Mouse (Mus musculus): ENCODE results near the gene Zfp956. TPM values are rescaled to one million over a fixed set of nuclear protein-coding genes. Genes with fewer than 3 reads are reported as not detected.

Gene Zfp956
- polyA plus RNA-seq, 1 experiment from 2014 or later: 6.2 TPM

- ATAC-seq: no peak
- CTCF ChIA-PET: interaction anchor here (0.8 to 2.6 kb wide), 4 partner anchors 14 to 866 kb away, joined by 3 to 6 read pairs (median 4); no protein-coding TSS in a partner anchor
- in situ Hi-C loops (cut with MboI; ENCODE audit: low pct_unique_long_range_greater_than_20kb): no loop called here
- DNase-seq (ENCODE audit: low read depth, low spot score): no peak
- POLR2A ChIA-PET: no interaction called here
- no peak for TF ChIP-seq CTCF (IDR thresholded peaks at IDR 0.05)
- no peaks in the 10 kb centered on the region for H3K27me3 ChIP-seq
Measured at GRCm38 (mm10) chr6:47919646-47920446, 33.3 kb upstream of the Zfp956 start.

- no peaks in the 10 kb centered on the region for H3K27me3 ChIP-seq
- CTCF ChIA-PET: interaction anchor here (1.0 to 2.6 kb wide), 3 partner anchors 14 to 59 kb away, joined by 3 to 6 read pairs (median 3); no protein-coding TSS in a partner anchor
- in situ Hi-C loops (cut with MboI; ENCODE audit: low pct_unique_long_range_greater_than_20kb): no loop called here
- DNase-seq (ENCODE audit: low read depth, low spot score) (peak; percentile 28), ATAC-seq (peak; percentile 82)
- peak; percentile 71 for TF ChIP-seq CTCF (IDR thresholded peaks at IDR 0.05)
- POLR2A ChIA-PET: no interaction called here
Measured at GRCm38 (mm10) chr6:47920447-47921340, 32.5 kb upstream of the Zfp956 start, which contains the start of gene Zfp212. TSS of gene Zfp212 (plus strand) at chr6:47920476.

GRCm38 (mm10) chr6:47942461-47942860 is 10.7 kb upstream of the Zfp956 start:
- no peak for DNase-seq (ENCODE audit: low read depth, low spot score)
- H3K27me3 ChIP-seq: no peaks in the 10 kb centered on the region
- POLR2A ChIA-PET: no interaction called here
- no peak for TF ChIP-seq CTCF (IDR thresholded peaks at IDR 0.05)
- in situ Hi-C loops (cut with MboI; ENCODE audit: low pct_unique_long_range_greater_than_20kb): no loop called here
- no peak for ATAC-seq
- CTCF ChIA-PET: interaction anchor here (0.6 kb wide), 1 partner anchor 11 kb away, joined by 3 read pairs; the partner anchor contains the start of gene Zfp956

GRCm38 (mm10) chr6:47943021-47943691 is 10.0 kb upstream of the Zfp956 start:
- DNase-seq (ENCODE audit: low read depth, low spot score) (no peak), ATAC-seq (no peak)
- in situ Hi-C loops (cut with MboI; ENCODE audit: low pct_unique_long_range_greater_than_20kb): no loop called here
- no peak for TF ChIP-seq CTCF (IDR thresholded peaks at IDR 0.05)
- ChIA-PET CTCF (no interaction called here), POLR2A (no interaction called here)
- no peaks in the 10 kb centered on the region for H3K27me3 ChIP-seq

GRCm38 (mm10) chr6:47943721-47944120 is 9.5 kb upstream of the Zfp956 start:
- TF ChIP-seq CTCF (IDR thresholded peaks at IDR 0.05): no peak
- ChIA-PET CTCF (no interaction called here), POLR2A (no interaction called here)
- in situ Hi-C loops (cut with MboI; ENCODE audit: low pct_unique_long_range_greater_than_20kb): no loop called here
- no peaks in the 10 kb centered on the region for H3K27me3 ChIP-seq
- DNase-seq (ENCODE audit: low read depth, low spot score) (no peak), ATAC-seq (no peak)

- POLR2A ChIA-PET: no interaction called here
Measured at GRCm38 (mm10) chr6:47947388-47947787, 5.8 kb upstream of the Zfp956 start.

GRCm38 (mm10) chr6:47954425-47954824 is 1.2 kb downstream of the Zfp956 start:
- H3K27me3 ChIP-seq: no peaks in the 10 kb centered on the region
- CTCF ChIA-PET: interaction anchor here (1.5 kb wide), 1 partner anchor 18 kb away, joined by 4 read pairs; no protein-coding TSS in a partner anchor
- in situ Hi-C loops (cut with MboI; ENCODE audit: low pct_unique_long_range_greater_than_20kb): no loop called here
- POLR2A ChIA-PET: interaction anchor here (1.3 kb wide), 1 partner anchor 13 kb away, joined by 6 read pairs; no protein-coding TSS in a partner anchor
- no peak for ATAC-seq
- TF ChIP-seq CTCF (IDR thresholded peaks at IDR 0.05): no peak
- DNase-seq (ENCODE audit: low read depth, low spot score): no peak

More at GRCm38 (mm10) chr6:47947388-47947787, 5.8 kb upstream of the Zfp956 start:
- no peak for TF ChIP-seq CTCF (IDR thresholded peaks at IDR 0.05)
- DNase-seq (ENCODE audit: low read depth, low spot score): no peak
- H3K27me3 ChIP-seq: no peaks in the 10 kb centered on the region
- in situ Hi-C loops (cut with MboI; ENCODE audit: low pct_unique_long_range_greater_than_20kb): no loop called here
- CTCF ChIA-PET: interaction anchor here (2.2 kb wide), 1 partner anchor 13 kb away, joined by 5 read pairs; no protein-coding TSS in a partner anchor
- ATAC-seq: no peak

GRCm38 (mm10) chr6:47957816-47958215 is 4.6 kb downstream of the Zfp956 start:
- ChIA-PET POLR2A (no interaction called here), CTCF (interaction anchor here (0.9 to 1.4 kb wide), 4 partner anchors 9 to 22 kb away, joined by 3 to 5 read pairs (median 3); no protein-coding TSS in a partner anchor)
- ATAC-seq: no peak
- DNase-seq (ENCODE audit: low read depth, low spot score): no peak
- TF ChIP-seq CTCF (IDR thresholded peaks at IDR 0.05): no peak
- in situ Hi-C loops (cut with MboI; ENCODE audit: low pct_unique_long_range_greater_than_20kb): no loop called here
- H3K27me3 ChIP-seq: no peaks in the 10 kb centered on the region

GRCm38 (mm10) chr6:47960685-47961421 is 7.7 kb downstream of the Zfp956 start:
- POLR2A ChIA-PET: no interaction called here
- in situ Hi-C loops (cut with MboI; ENCODE audit: low pct_unique_long_range_greater_than_20kb): no loop called here

More at GRCm38 (mm10) chr6:47960685-47961421, 7.7 kb downstream of the Zfp956 start:
- no peak for TF ChIP-seq CTCF (IDR thresholded peaks at IDR 0.05)
- CTCF ChIA-PET: interaction anchor here (0.9 to 2.1 kb wide), 6 partner anchors 8 to 126 kb away, joined by 3 to 6 read pairs (median 4); partner anchors contain the start of genes Zfp398 and Zfp956
- DNase-seq (ENCODE audit: low read depth, low spot score) (no peak), ATAC-seq (no peak)
- no peaks in the 10 kb centered on the region for H3K27me3 ChIP-seq
